Mouse (Mus musculus) large intestine, adult 2 months (tissue): ENCODE measurements at regions not wholly inside any gene's neighbourhood (a gene's known extent, or its start where the extent isn't known, plus 50 kb on each side); places are given as distances from the start of the nearest gene placed in this dataset.

Experiments
- DNase-seq: peaks from one replicate; pipeline ENCODE4 v3.0.0-alpha.2; 2012; ENCODE audit warnings: low read depth, low spot score
- WGBS: fragments of 180-500 bp; shearing (Covaris S2); methylation state at CpG from one replicate; pipeline ENCODE4 v1.1.7; 2018; 5-methylcytosine and 5-hydroxymethylcytosine counted together

DNA sequence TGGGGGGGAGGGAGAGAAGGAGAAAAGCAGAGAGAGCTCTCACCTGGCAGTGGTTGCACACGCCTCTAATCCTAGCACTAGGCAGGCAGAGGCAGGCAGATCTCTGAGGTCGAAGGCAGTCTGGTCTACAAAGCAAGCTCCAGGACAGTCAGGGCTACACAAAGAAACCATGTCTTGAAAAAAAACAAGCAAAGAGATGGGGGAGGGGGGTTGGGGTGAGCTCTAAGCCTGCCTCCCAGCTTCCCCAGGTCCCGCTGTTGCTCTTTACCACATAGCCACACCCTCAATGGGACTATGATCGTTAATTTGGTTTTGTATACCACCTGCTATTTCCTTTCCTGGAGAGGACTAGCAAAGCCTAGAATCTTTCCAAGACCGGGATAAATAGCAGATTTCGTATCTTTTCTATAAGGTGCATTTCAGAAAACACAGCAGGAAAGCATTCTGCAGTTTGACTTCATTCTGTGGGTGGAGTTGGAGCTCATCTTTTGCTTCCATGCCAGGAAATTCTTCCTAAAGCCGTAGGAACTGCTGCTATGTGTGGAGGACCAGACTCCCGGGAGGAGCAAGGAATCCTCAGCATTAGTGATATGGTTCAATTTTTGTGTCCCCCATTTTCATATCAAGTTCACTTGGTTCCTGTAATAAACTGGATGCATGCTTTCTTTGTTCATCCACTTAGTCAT is 52.7 kb upstream of the Rgma start:
- WGBS: 61% methylated on average over 8 of the region's 8 CpGs
- no peak for DNase-seq

DNA sequence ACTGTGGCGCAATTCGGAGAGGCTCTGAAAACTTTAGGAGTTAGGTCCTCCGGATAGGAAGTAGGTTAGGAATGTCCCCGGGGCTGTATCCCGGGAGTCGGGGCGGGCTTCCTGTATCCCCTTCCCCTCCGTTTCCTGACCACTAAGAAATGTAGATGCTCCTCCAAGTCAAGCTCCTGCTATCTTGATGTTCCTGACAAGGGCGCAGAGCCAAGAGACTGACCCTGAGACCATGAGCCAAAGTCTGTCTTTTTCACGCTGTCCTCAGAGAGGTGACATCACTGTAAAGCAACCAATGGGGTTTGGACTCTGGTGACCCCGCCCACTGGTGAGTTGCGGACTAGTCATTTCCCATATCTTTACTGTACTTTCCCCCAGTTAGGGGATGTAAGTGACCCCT is 51.8 kb upstream of the Rgma start:
- 37% methylated on average over 12 of the region's 12 CpGs for WGBS
- no peak for DNase-seq

DNA sequence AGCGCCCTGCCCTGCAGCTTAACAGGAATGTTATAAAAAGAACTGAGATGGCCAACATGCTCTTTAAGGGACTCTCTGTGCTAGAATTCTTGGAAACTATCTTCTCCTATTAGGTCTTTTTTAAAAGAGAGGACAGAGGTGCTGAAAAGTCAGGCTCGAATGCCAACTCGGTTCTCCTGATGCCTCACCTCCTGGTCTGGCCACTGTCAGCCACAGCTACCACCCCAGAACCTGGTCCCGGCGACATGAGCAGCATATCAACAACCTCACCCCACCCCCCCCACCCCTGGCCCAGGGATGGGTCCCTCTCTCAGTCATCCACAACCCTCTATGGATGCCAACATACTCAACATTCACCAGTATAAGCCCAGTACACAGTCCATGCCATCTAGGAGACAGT is 49.8 kb upstream of the Rgma start:
- WGBS: 88% methylated on average over 5 of the region's 5 CpGs
- DNase-seq: no peak
